Mouse (Mus musculus) gastrocnemius, adult 2 months (tissue): Measurements from ENCODE around the gene Aspg. TPM values are rescaled to one million over a fixed set of nuclear protein-coding genes. Genes with fewer than 3 reads are reported as not detected.
A peak's percentile ranks its signal among the peaks of the same experiment; 100 is the strongest.

Experiments
- DNase-seq: peaks from one replicate; pipeline ENCODE4 v3.0.0; 2022
- H3K27ac ChIP-seq: fragments of 200-600 bp; 2 replicates; pipeline ENCODE4 v1.8.1; 2022; ENCODE audit warnings: mild to moderate bottlenecking
- H3K4me3 ChIP-seq: fragments of 200-600 bp; 2 replicates; pipeline ENCODE4 v1.8.1; 2022; ENCODE audit warnings: mild to moderate bottlenecking, moderate library complexity
- CTCF ChIP-seq: fragments of 200-600 bp; IDR thresholded peaks from 2 replicates; pipeline ENCODE4 v1.8.1; 2022; ENCODE audit warnings: antibody characterized with exemption, mild to moderate bottlenecking, moderate library complexity
- intact Hi-C: fragments of 180-260 bp; cut with DNase I; formaldehyde crosslinking; loops from one replicate; pipeline ENCODE4 v1.15.1; 2025
- total RNA-seq, 2 experiments: library from RNA; stranded (reverse); gene quantifications; 2 replicates each; pipeline ENCODE4 v1.2.3; 2021

Gene Aspg
- total RNA-seq, 2 experiments from 2014 or later: not detected

GRCm38 (mm10) chr12:112125903-112126302 is 19.4 kb downstream of the Aspg start:
- TF ChIP-seq CTCF: no peak
- intact Hi-C loops: no loop called here

GRCm38 (mm10) chr12:112126931-112127635 is 20.6 kb downstream of the Aspg start:
- DNase-seq: no peak
- Histone ChIP-seq H3K27ac (no peak overlapping the region), H3K4me3 (no peak overlapping the region)
- TF ChIP-seq CTCF: peak; percentile 28
- intact Hi-C loops: no loop called here

More at GRCm38 (mm10) chr12:112125903-112126302, 19.4 kb downstream of the Aspg start:
- Histone ChIP-seq H3K27ac (peak overlapping the region; percentile 24; the same call in 1 of the 2 replicates), H3K4me3 (no peak overlapping the region)
- DNase-seq: peak; percentile 45

DNA sequence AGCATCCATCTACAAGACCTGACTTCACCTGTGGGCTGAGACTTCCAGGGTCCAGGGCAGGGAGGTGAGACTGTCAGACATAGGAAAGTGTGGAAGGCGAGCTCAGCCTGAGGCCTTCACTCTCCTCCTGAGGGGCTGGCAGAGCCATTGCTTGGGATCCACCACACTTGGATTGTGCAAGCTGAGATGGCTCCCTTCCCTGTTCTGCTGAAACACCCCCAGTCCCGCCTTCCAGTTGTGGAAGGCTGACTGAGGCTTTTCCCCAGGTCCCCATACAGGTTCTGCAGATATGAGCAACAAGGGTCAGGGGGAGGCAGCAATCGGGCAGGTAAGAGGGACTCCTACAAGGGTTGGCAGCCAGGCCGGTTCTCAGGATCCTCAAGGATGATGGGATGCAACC is 22.0 kb downstream of the Aspg start:
- intact Hi-C loops: no loop called here
- H3K4me3 ChIP-seq: no peak overlapping the region
- H3K27ac ChIP-seq: no peak overlapping the region
- TF ChIP-seq CTCF: no peak
- no peak for DNase-seq

DNA sequence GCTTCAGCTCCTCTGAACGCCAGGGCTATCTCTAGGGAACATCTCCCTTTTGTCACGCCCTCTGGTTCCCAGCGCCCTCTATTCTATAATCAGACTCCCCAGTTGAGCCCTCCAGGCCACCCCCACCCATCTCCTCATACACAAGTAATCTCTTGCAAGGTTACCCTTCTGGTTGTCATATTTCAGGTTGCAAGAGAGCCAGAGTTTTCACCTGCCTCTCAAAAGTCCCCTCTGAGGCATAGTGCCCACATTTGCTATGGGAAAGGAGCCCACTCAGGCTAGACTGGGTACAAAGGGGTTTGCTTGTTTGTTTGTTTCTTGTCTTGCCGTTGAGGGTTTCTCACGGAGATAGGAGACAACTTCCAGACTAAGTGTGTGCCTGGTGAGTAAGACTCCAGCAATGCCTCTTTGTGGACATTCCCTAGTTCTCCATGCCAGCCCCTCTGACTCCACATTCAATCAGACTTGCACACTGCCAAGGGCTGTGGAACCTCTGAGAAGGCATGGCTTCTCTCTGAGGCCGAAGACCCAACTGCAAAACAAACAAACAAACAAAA is 22.9 kb downstream of the Aspg start:
- Histone ChIP-seq H3K4me3 (no peak overlapping the region), H3K27ac (no peak overlapping the region)
- intact Hi-C loops: no loop called here
- no peak for TF ChIP-seq CTCF
- no peak for DNase-seq

DNA sequence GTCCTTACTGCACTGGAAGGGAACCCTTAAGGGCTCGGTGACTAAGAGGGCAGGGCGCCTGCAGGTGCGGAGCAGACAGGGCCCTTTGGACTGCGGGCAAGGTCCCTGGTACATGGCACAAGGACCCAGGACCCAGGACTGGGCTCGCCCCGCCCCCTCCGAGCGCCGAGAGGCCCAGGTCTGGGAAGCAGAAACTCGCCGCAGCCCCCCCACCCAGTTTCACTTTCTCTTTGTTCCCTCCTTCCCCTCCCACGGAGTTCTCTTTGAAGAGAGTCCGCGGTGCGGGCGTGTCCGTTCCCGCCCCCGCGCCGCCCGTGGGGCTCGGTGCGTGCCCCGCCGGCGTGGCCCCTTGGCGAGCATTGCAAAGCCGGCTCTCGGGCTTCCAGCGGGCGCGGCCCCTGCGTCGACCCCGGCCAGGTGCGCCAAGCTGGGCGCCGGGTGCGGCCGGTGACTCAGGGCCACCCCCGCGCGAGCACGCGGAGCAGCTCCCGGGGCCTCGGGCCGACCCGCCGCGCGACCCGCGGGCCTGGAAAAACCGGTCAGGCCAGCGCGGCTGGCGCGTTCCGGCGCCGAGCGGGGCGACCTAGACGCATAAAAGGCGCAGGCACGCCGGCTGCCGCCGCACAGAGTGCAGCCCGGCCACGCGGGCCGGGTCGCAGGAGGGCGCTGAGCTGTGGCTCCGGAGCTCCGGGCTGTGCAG is 23.8 kb downstream of the Aspg start:
- Histone ChIP-seq H3K27ac (peak overlapping the region; percentile 67), H3K4me3 (peak overlapping the region; percentile 87)
- DNase-seq: peak; percentile 66
- TF ChIP-seq CTCF: no peak
- intact Hi-C loops: no loop called here

- intact Hi-C loops: no loop called here
- Histone ChIP-seq H3K4me3 (peak overlapping the region; percentile 87), H3K27ac (peak overlapping the region; percentile 67; the same call in 1 of the 2 replicates)
- TF ChIP-seq CTCF: no peak
- DNase-seq: no peak
These were observed 24.5 kb downstream of the Aspg start for GRCm38 (mm10) chr12:112130957-112131356.

DNA sequence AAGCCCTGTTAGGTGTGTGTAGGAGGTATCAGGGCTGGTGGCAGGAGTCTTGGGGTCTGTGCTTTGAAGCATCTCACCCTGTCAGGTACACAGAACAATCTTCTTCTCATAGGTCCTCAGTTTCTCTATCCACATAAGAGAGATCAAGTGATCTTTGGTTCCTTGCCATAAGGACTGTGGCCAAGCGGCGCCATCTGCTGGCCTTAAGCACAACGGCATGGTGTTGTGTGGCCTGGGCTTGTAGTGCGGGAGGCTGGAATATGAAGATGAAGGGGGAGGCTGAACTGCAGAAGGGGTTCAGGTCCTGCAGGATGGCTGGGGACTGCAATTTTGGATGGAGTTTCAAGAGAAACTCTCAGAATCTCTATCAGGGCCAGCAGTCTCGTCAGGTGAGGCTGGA is 33.8 kb downstream of the Aspg start:
- intact Hi-C loops: loop anchor here (1.0 to 10.0 kb wide), 2 partner anchors 27 to 165 kb away; no protein-coding TSS in a partner anchor
- H3K4me3 ChIP-seq: no peak overlapping the region
- no peak overlapping the region for H3K27ac ChIP-seq
- peak; percentile 62 for DNase-seq
- TF ChIP-seq CTCF: peak; percentile 93

DNA sequence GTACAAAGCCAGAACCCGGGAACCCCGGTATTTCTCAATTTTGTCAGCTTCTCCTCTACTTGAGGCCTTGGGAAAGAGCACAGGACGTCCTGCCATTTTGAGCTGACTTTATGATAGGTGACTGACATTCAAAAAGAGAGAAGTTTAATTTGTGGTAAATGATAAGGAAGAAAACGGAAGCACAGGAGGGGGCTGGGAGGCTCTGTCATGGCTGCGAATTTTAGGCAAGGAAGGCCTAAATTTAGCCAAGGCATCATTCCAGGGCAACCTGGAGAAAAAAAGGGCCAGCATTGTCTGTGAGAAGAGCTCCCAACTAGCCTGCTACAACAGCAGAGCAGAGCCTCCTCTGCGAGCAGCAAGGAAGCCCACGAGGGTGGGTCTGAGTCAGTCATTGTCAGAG is 34.3 kb downstream of the Aspg start:
- no peak for DNase-seq
- TF ChIP-seq CTCF: no peak
- Histone ChIP-seq H3K27ac (no peak overlapping the region), H3K4me3 (no peak overlapping the region)
- intact Hi-C loops: loop anchor here (1.0 to 10.0 kb wide), 2 partner anchors 27 to 164 kb away; no protein-coding TSS in a partner anchor

- intact Hi-C loops: loop anchor here (10.0 kb wide), 1 partner anchor 164 kb away; no protein-coding TSS in a partner anchor
- DNase-seq: no peak
- Histone ChIP-seq H3K27ac (no peak overlapping the region), H3K4me3 (no peak overlapping the region)
- no peak for TF ChIP-seq CTCF
These were observed 34.8 kb downstream of the Aspg start for GRCm38 (mm10) chr12:112141300-112141699.

- intact Hi-C loops: loop anchor here (10.0 kb wide), 1 partner anchor 162 kb away; no protein-coding TSS in a partner anchor
- Histone ChIP-seq H3K27ac (no peak overlapping the region), H3K4me3 (peak overlapping the region; percentile 79; the same call in 1 of the 2 replicates)
- TF ChIP-seq CTCF: peak; percentile 45
- no peak for DNase-seq
These were observed 36.8 kb downstream of the Aspg start for GRCm38 (mm10) chr12:112143116-112143832.

DNA sequence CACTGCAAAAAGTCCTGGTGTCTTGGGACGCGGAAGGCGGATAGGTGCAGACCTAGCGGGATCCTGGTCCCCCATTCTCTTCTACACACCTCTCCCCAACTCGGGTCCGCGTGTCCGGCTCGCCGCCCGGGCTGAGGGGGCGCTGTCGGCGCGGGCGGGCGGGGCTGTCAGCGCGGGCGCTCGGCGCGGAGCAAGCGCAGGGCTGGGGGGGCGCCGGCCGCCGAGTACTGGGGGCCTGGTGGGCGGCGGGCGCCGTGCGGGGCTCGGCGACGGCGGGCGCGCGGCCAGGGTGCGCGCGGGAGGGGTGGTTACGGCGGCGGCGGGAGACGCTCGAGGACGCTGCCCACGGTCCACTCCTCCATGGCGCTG is 37.3 kb downstream of the Aspg start:
- no peak for DNase-seq
- Histone ChIP-seq H3K4me3 (peak overlapping the region; percentile 79), H3K27ac (no peak overlapping the region)
- TF ChIP-seq CTCF: no peak
- intact Hi-C loops: loop anchor here (2.0 to 10.0 kb wide), 2 partner anchors 161 to 399 kb away; no protein-coding TSS in a partner anchor
